Mouse (Mus musculus): ENCODE measurements around the gene Slc39a12. TPM values are rescaled to one million over a fixed set of nuclear protein-coding genes. Genes with fewer than 3 reads are reported as not detected.
A peak's percentile ranks its signal among the peaks of the same experiment; 100 is the strongest.

Slc39a12 gene
- total and polyA plus RNA-seq, 3 experiments: 0.08 to 0.32 TPM; not detected in 1

- no peaks in the 10 kb centered on the region for H3K36me3 ChIP-seq (ENCODE audit: control insufficient read depth, insufficient read depth, low read length)
- H3K79me2 ChIP-seq (replicated peaks; ENCODE audit: control insufficient read depth, insufficient read depth, low read length): no peaks in the 10 kb centered on the region
- WGBS: 26% methylated on average over 3 of the region's 3 CpGs
- no peak overlapping the region for H3K9ac ChIP-seq (ENCODE audit: low read depth, low read length)
- DNase-seq: peak in 1 of 2 experiments; percentile 7
- TF ChIP-seq POLR2A (IDR thresholded peaks at IDR 0.05; ENCODE audit: insufficient read depth, low read depth, low read length) (no peak), CTCF (IDR thresholded peaks at IDR 0.05) (no peak), EP300 (IDR thresholded peaks at IDR 0.05; ENCODE audit: insufficient read depth, low read depth, low read length) (no peak)
- H3K27ac ChIP-seq: no peak overlapping the region
- H3K4me1 ChIP-seq (ENCODE audit: control insufficient read depth, insufficient read depth, low read length): no peaks in the 10 kb centered on the region
- intact Hi-C loops (cut with DNase I): no loop called here
- H3K27me3 ChIP-seq (ENCODE audit: control insufficient read depth, insufficient read depth, low read length): no peaks in the 10 kb centered on the region
- H3K4me3 ChIP-seq: no peak overlapping the region
Observed at GRCm38 (mm10) chr2:14543355-14543754, 155.2 kb downstream of the Slc39a12 start.

- Histone ChIP-seq H3K36me3 (ENCODE audit: control insufficient read depth, insufficient read depth, low read length) (no peaks in the 10 kb centered on the region), H3K27me3 (ENCODE audit: control insufficient read depth, insufficient read depth, low read length) (no peaks in the 10 kb centered on the region), H3K9ac (ENCODE audit: low read depth, low read length) (no peak overlapping the region), H3K79me2 (replicated peaks; ENCODE audit: control insufficient read depth, insufficient read depth, low read length) (no peaks in the 10 kb centered on the region), H3K4me1 (ENCODE audit: control insufficient read depth, insufficient read depth, low read length) (no peaks in the 10 kb centered on the region), H3K4me3 (no peak overlapping the region), H3K27ac (no peak overlapping the region)
- DNase-seq: no peak
- intact Hi-C loops (cut with DNase I): no loop called here
- TF ChIP-seq CTCF (IDR thresholded peaks at IDR 0.05) (no peak), POLR2A (IDR thresholded peaks at IDR 0.05; ENCODE audit: insufficient read depth, low read depth, low read length) (no peak), EP300 (IDR thresholded peaks at IDR 0.05; ENCODE audit: insufficient read depth, low read depth, low read length) (no peak)
- 82% methylated on average over 2 of the region's 2 CpGs for WGBS
Observed at GRCm38 (mm10) chr2:14543773-14544172, 155.7 kb downstream of the Slc39a12 start.

Other genes starting within 250 kb of the Slc39a12 start
- under 1 TPM in 1 of 2 experiments, not detected in 1; 0.08 TPM for gene Tmem236, start 213.8 kb upstream of the Slc39a12 start, total RNA-seq (2021)
- gene Tmem236, start 213.8 kb upstream of the Slc39a12 start, polyA plus RNA-seq (2012; rRNA removed): not detected in 2 replicates
- 10 to 100 TPM; 16.9 to 20.3 TPM for gene Mrc1, start 158.9 kb upstream of the Slc39a12 start, total RNA-seq (2021)
- gene Mrc1, start 158.9 kb upstream of the Slc39a12 start, polyA plus RNA-seq (2012; rRNA removed): 3.9 and 7.3 TPM in 2 replicates
- gene Cacnb2, start 214.8 kb downstream of the Slc39a12 start, total RNA-seq (2021): 10 to 100 TPM; 72.2 to 77.9 TPM
- gene Cacnb2, start 214.8 kb downstream of the Slc39a12 start, polyA plus RNA-seq (2012; rRNA removed): 32.7 and 51.4 TPM in 2 replicates